Mouse (Mus musculus): ENCODE data around the gene Sh3rf3. TPM values are rescaled to one million over a fixed set of nuclear protein-coding genes. Genes with fewer than 3 reads are reported as not detected.

Sh3rf3 gene
- polyA plus RNA-seq, 1 experiment from 2014 or later: 0.04 TPM

DNA sequence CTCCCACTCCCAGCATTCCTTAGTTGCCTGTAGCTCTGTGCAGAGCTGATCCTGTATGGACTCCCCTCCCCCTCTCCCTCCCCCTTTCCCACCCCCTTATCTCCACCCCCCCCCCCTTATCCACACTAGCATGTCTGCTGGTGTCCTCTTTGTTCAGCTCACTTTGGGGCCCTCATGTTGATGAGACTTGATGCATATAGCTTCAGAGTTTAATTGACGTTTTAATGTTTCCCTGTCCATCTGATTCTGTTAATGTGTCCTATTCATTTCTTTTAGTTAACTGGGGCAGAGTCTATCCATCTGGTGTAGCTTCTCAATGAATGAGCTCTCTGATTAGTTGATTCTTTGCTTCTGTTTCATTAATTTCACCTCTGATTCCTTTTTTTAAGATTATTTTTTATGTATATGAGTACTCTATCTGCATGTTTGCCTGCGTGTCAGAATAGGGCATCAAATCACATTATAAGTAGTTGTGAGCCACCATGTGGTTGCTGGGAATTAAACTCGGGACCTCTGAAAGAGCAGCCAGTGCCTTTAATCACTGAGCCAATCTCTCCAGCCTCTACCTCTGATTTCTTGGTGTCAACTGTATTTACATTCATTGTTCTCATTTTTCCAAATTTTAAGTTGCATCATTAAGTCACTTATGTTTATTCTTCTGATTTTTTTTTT is 206.3 kb downstream of the Sh3rf3 start:
- no peak overlapping the region for H3K27ac ChIP-seq (ENCODE audit: low read length)
- no peak for ATAC-seq (ENCODE audit: low read depth)
- 42% methylated on average over 3 of the region's 3 CpGs for WGBS (ENCODE audit: insufficient replicate concordance)
- no peaks in the 10 kb centered on the region for H3K9me3 ChIP-seq (replicated peaks; ENCODE audit: control insufficient read depth, low read length)
- no peak overlapping the region for H3K9ac ChIP-seq (ENCODE audit: low read depth, low read length)
- H3K36me3 ChIP-seq (ENCODE audit: control insufficient read depth, insufficient read depth): no peaks in the 10 kb centered on the region
- H3K4me3 ChIP-seq (ENCODE audit: low read depth, low read length): no peak overlapping the region
- no peaks in the 10 kb centered on the region for H3K27me3 ChIP-seq (ENCODE audit: control insufficient read depth, insufficient read depth, low read depth, low read length)
- H3K4me2 ChIP-seq (ENCODE audit: low read depth, low read length): no peak overlapping the region
- H3K4me1 ChIP-seq (ENCODE audit: control insufficient read depth, low read depth, low read length): no peaks in the 10 kb centered on the region

DNA sequence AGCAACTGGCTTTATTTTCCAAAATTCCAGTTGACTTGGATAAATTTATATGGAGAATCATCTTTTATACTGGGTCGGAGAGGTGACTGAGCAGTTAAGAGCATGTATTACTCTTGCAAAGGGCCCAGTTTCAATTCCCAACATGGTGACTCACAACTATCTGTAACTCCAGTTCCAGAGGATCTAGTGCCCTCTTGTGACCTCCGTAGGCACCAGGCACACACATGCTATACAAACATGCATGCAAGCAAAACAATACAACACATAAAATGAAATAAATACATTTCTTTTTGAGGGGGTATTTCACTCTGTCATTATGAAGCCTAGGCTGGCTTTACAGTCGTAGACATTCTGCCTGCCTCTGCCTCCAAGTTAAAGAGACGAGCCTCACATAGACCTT is 237.3 kb downstream of the Sh3rf3 start:
- H3K27me3 ChIP-seq (ENCODE audit: control insufficient read depth, insufficient read depth, low read depth, low read length): no peaks in the 10 kb centered on the region
- no peak overlapping the region for H3K27ac ChIP-seq (ENCODE audit: low read length)
- WGBS (ENCODE audit: insufficient replicate concordance): 61% methylated on average over 4 of the region's 4 CpGs
- no peak for ATAC-seq (ENCODE audit: low read depth)
- H3K9ac ChIP-seq (ENCODE audit: low read depth, low read length): no peak overlapping the region
- no peaks in the 10 kb centered on the region for H3K4me1 ChIP-seq (ENCODE audit: control insufficient read depth, low read depth, low read length)
- no peaks in the 10 kb centered on the region for H3K9me3 ChIP-seq (replicated peaks; ENCODE audit: control insufficient read depth, low read length)
- H3K4me3 ChIP-seq (ENCODE audit: low read depth, low read length): no peak overlapping the region
- H3K4me2 ChIP-seq (ENCODE audit: low read depth, low read length): no peak overlapping the region
- H3K36me3 ChIP-seq (ENCODE audit: control insufficient read depth, insufficient read depth): no peaks in the 10 kb centered on the region

DNA sequence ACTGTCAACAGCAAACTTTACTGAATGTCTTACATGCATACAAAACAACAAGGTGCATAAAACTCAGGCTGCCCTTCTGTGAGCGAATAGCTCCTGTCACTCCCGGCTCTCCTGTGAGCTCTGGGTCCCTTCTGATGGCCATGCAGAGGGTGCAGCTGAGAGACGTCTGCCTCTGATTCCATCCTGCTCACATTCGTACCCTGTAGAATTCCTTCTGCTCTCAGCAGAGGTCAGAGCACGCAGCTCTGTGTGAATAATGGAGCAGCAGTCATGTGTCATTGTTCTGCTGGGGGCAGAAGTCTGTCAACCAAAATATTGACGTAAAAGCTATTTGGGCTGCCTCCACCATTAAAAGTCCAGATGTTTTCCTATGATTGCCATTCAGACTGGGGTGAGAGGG is 243.1 kb downstream of the Sh3rf3 start:
- Histone ChIP-seq H3K4me2 (ENCODE audit: low read depth, low read length) (no peak overlapping the region), H3K36me3 (ENCODE audit: control insufficient read depth, insufficient read depth) (no peaks in the 10 kb centered on the region), H3K4me1 (ENCODE audit: control insufficient read depth, low read depth, low read length) (no peaks in the 10 kb centered on the region), H3K9me3 (replicated peaks; ENCODE audit: control insufficient read depth, low read length) (no peaks in the 10 kb centered on the region), H3K27ac (ENCODE audit: low read length) (no peak overlapping the region), H3K4me3 (ENCODE audit: low read depth, low read length) (no peak overlapping the region), H3K27me3 (ENCODE audit: control insufficient read depth, insufficient read depth, low read depth, low read length) (no peaks in the 10 kb centered on the region), H3K9ac (ENCODE audit: low read depth, low read length) (no peak overlapping the region)
- WGBS (ENCODE audit: insufficient replicate concordance): 43% methylated on average over 6 of the region's 6 CpGs
- no peak for ATAC-seq (ENCODE audit: low read depth)

DNA sequence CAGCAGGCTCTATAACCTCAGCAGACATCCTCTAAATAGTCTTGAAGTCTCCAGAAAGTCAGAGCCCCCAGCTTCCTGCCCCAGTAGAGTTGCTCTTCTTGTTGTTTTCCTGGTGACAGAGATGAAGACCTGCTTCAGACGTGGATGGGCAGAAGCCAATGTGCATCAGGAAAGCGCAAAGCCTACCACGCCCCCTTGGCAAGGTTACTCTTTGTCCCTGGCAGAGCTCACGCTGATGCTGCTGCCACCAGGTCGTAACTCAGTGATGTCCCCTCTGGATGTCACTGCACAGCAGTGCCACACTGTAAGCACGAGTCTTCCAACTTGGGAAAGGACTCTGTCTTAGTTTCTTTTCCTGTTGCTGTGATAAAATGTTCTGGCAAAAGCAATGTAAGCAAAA is 253.6 kb downstream of the Sh3rf3 start:
- H3K36me3 ChIP-seq (ENCODE audit: control insufficient read depth, insufficient read depth): no peaks in the 10 kb centered on the region
- no peaks in the 10 kb centered on the region for H3K9me3 ChIP-seq (replicated peaks; ENCODE audit: control insufficient read depth, low read length)
- H3K4me2 ChIP-seq (ENCODE audit: low read depth, low read length): no peak overlapping the region
- no peak for ATAC-seq (ENCODE audit: low read depth)
- no peaks in the 10 kb centered on the region for H3K4me1 ChIP-seq (ENCODE audit: control insufficient read depth, low read depth, low read length)
- no peak overlapping the region for H3K9ac ChIP-seq (ENCODE audit: low read depth, low read length)
- no peak overlapping the region for H3K4me3 ChIP-seq (ENCODE audit: low read depth, low read length)
- H3K27ac ChIP-seq (ENCODE audit: low read length): no peak overlapping the region
- WGBS (ENCODE audit: insufficient replicate concordance): 54% methylated on average over 6 of the region's 6 CpGs
- H3K27me3 ChIP-seq (ENCODE audit: control insufficient read depth, insufficient read depth, low read depth, low read length): no peaks in the 10 kb centered on the region

DNA sequence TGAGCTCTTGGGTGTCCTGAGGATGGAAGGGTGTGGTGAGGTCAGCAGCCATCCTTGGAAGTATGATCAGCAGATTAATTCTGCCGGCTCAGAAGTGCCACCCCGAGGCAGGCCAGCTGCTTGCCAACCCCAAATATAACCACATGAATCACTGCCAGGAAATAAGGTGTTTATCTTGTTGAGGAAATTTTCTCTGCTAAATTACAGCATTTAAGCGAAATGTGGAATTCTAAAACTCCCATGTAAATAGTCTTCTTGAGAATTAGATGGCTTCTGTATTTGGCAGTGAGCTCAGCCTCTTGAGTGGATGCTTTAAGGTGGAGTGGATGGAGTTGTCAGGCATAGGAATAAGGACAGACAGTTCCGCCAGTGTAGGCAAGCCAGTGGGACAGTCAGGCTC is 259.7 kb downstream of the Sh3rf3 start:
- Histone ChIP-seq H3K4me2 (ENCODE audit: low read depth, low read length) (no peak overlapping the region), H3K27me3 (ENCODE audit: control insufficient read depth, insufficient read depth, low read depth, low read length) (no peaks in the 10 kb centered on the region), H3K36me3 (ENCODE audit: control insufficient read depth, insufficient read depth) (no peaks in the 10 kb centered on the region), H3K4me1 (ENCODE audit: control insufficient read depth, low read depth, low read length) (no peaks in the 10 kb centered on the region), H3K9me3 (replicated peaks; ENCODE audit: control insufficient read depth, low read length) (no peaks in the 10 kb centered on the region), H3K9ac (ENCODE audit: low read depth, low read length) (no peak overlapping the region), H3K27ac (ENCODE audit: low read length) (no peak overlapping the region), H3K4me3 (ENCODE audit: low read depth, low read length) (no peak overlapping the region)
- 52% methylated on average over 4 of the region's 4 CpGs for WGBS (ENCODE audit: insufficient replicate concordance)
- ATAC-seq (ENCODE audit: low read depth): no peak

DNA sequence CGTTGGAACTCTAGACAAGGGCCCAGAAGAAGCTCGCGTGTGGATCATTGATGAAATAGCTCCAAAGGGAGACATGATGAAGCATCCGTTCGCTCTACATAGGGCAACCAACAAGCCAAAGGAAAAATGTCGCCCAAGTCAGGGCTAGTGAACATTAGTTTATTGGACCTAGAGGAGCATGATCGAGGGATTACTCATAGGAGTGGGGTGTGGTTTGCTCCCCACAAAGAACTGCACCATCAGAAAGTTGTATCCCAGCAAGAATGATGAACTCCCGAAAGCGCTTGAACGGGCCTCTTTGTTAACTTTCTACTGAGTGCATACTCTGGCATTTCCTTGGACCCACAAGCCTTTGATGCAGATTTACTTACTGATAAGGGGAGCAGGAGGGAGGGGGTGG is 263.5 kb downstream of the Sh3rf3 start:
- no peak overlapping the region for H3K27ac ChIP-seq (ENCODE audit: low read length)
- no peak for ATAC-seq (ENCODE audit: low read depth)
- H3K4me1 ChIP-seq (ENCODE audit: control insufficient read depth, low read depth, low read length): no peaks in the 10 kb centered on the region
- H3K4me2 ChIP-seq (ENCODE audit: low read depth, low read length): no peak overlapping the region
- 81% methylated on average over 10 of the region's 10 CpGs for WGBS (ENCODE audit: insufficient replicate concordance)
- H3K9me3 ChIP-seq (replicated peaks; ENCODE audit: control insufficient read depth, low read length): no peaks in the 10 kb centered on the region
- no peak overlapping the region for H3K9ac ChIP-seq (ENCODE audit: low read depth, low read length)
- no peaks in the 10 kb centered on the region for H3K27me3 ChIP-seq (ENCODE audit: control insufficient read depth, insufficient read depth, low read depth, low read length)
- no peaks in the 10 kb centered on the region for H3K36me3 ChIP-seq (ENCODE audit: control insufficient read depth, insufficient read depth)
- no peak overlapping the region for H3K4me3 ChIP-seq (ENCODE audit: low read depth, low read length)

DNA sequence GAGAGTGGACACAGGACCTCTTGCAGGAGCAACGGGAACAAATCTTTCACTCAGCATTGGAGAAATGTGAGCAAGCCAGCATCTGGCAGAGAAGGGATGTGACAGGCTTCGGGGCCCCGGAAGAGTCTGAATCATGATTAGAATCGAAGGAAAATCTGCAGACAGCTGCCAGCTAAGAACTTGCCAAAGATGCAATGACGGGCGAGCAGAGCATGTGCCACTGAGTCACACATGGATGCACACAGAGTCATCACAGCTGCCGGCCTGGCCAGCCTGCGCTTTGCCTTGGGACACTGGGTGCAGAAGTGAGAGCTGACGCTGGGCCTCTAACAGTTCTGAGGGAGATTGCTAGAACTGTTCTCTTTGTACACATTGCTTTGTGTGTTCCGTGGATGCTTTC is 264.8 kb downstream of the Sh3rf3 start:
- Histone ChIP-seq H3K9ac (ENCODE audit: low read depth, low read length) (no peak overlapping the region), H3K9me3 (replicated peaks; ENCODE audit: control insufficient read depth, low read length) (no peaks in the 10 kb centered on the region), H3K4me2 (ENCODE audit: low read depth, low read length) (no peak overlapping the region), H3K36me3 (ENCODE audit: control insufficient read depth, insufficient read depth) (no peaks in the 10 kb centered on the region), H3K4me3 (ENCODE audit: low read depth, low read length) (no peak overlapping the region), H3K4me1 (ENCODE audit: control insufficient read depth, low read depth, low read length) (no peaks in the 10 kb centered on the region), H3K27me3 (ENCODE audit: control insufficient read depth, insufficient read depth, low read depth, low read length) (no peaks in the 10 kb centered on the region), H3K27ac (ENCODE audit: low read length) (no peak overlapping the region)
- ATAC-seq (ENCODE audit: low read depth): no peak
- WGBS (ENCODE audit: insufficient replicate concordance): 73% methylated on average over 10 of the region's 10 CpGs

DNA sequence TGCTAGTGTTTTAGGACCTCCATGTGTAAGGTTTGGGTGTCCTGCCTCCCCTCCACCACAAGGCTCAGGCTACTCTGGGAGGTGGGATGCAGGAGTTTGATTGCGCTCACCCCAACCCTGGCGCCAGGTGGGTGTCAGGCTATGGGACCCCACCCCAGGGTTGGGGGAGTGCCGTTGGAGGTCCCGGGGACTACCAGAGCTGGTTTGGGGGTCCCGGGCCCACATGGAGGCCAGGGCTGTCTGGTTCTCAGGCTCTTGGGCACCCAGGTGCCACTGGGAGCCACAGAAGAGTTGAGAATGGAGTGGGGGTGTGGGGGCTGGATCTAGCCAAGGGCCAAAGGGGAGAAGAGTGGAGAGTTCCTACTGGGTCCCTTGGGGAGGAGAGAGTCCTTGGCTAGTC is 272.4 kb downstream of the Sh3rf3 start:
- WGBS (ENCODE audit: insufficient replicate concordance): 75% methylated on average over 5 of the region's 5 CpGs
- Histone ChIP-seq H3K9me3 (replicated peaks; ENCODE audit: control insufficient read depth, low read length) (no peaks in the 10 kb centered on the region), H3K4me3 (ENCODE audit: low read depth, low read length) (no peak overlapping the region), H3K9ac (ENCODE audit: low read depth, low read length) (no peak overlapping the region), H3K27me3 (ENCODE audit: control insufficient read depth, insufficient read depth, low read depth, low read length) (no peaks in the 10 kb centered on the region), H3K4me1 (ENCODE audit: control insufficient read depth, low read depth, low read length) (no peaks in the 10 kb centered on the region), H3K27ac (ENCODE audit: low read length) (no peak overlapping the region), H3K4me2 (ENCODE audit: low read depth, low read length) (no peak overlapping the region), H3K36me3 (ENCODE audit: control insufficient read depth, insufficient read depth) (no peaks in the 10 kb centered on the region)
- no peak for ATAC-seq (ENCODE audit: low read depth)

DNA sequence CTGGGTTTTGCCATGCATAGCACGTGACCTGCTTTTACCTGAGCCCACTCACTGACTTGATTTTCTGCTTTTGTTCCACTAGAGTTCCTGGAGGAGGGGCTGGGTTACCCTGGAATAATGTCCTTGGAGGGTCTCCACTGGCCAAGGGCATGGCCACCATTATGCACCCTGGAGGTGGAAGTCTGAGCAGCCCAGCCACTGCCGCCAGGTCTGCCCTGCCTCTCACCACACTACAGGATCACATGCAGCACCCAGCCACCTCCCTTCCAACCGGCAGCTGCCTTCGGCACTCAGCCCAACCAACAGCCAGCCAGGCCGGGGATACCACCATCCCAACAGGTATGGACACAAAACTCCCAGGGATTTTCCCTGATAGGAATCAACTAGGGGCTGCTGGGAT is 273.4 kb downstream of the Sh3rf3 start:
- H3K9me3 ChIP-seq (replicated peaks; ENCODE audit: control insufficient read depth, low read length): no peaks in the 10 kb centered on the region
- H3K27me3 ChIP-seq (ENCODE audit: control insufficient read depth, insufficient read depth, low read depth, low read length): no peaks in the 10 kb centered on the region
- H3K36me3 ChIP-seq (ENCODE audit: control insufficient read depth, insufficient read depth): no peaks in the 10 kb centered on the region
- H3K4me1 ChIP-seq (ENCODE audit: control insufficient read depth, low read depth, low read length): no peaks in the 10 kb centered on the region
- WGBS (ENCODE audit: insufficient replicate concordance): 60% methylated on average over 5 of the region's 5 CpGs
- H3K9ac ChIP-seq (ENCODE audit: low read depth, low read length): no peak overlapping the region
- ATAC-seq (ENCODE audit: low read depth): no peak
- no peak overlapping the region for H3K27ac ChIP-seq (ENCODE audit: low read length)
- H3K4me2 ChIP-seq (ENCODE audit: low read depth, low read length): no peak overlapping the region
- no peak overlapping the region for H3K4me3 ChIP-seq (ENCODE audit: low read depth, low read length)

All from liver, embryonic 16.5 days (tissue).